Mouse (Mus musculus): Measurements from ENCODE around the gene Zfp146. TPM values are rescaled to one million over a fixed set of nuclear protein-coding genes. Genes with fewer than 3 reads are reported as not detected.

The Zfp146 gene
- polyA plus RNA-seq, 1 experiment from 2014 or later, result 10.4 TPM

GRCm38 (mm10) chr7:30195461-30195860 lies 25.9 kb upstream of the Zfp146 start:
- WGBS (ENCODE audit: insufficient replicate concordance), result 61% methylated on average over 6 of the region's 6 CpGs
- no peak overlapping the region for H3K27ac ChIP-seq (ENCODE audit: low read depth, low read length)
- H3K27me3 ChIP-seq (ENCODE audit: control insufficient read depth, insufficient read depth, low read length), result no peaks in the 10 kb centered on the region
- 0 out of 2 replicates have a peak overlapping the region, but pooled peaks have one; percentile 16 for H3K9ac ChIP-seq (ENCODE audit: low read depth, low read length)
- H3K9me3 ChIP-seq (replicated peaks; ENCODE audit: control insufficient read depth, low read length), result no peaks in the 10 kb centered on the region
- ATAC-seq (replicated peaks; ENCODE audit: insufficient number of reproducible peaks, low FRiP score, low TSS enrichment), result no peak
- H3K4me2 ChIP-seq, result peak overlapping the region; percentile 73
- peaks cover 10% of the 10 kb centered on the region for H3K36me3 ChIP-seq (ENCODE audit: control insufficient read depth, insufficient read depth, low read length)
- H3K4me1 ChIP-seq (ENCODE audit: control insufficient read depth, insufficient read depth, low read length), result peaks cover 14% of the 10 kb centered on the region
- no peak overlapping the region for H3K4me3 ChIP-seq (ENCODE audit: low read depth, low read length)

GRCm38 (mm10) chr7:30194884-30195283 lies 25.3 kb upstream of the Zfp146 start:
- Histone ChIP-seq H3K27me3 (ENCODE audit: control insufficient read depth, insufficient read depth, low read length) (no peaks in the 10 kb centered on the region), H3K9ac (ENCODE audit: low read depth, low read length) (peak overlapping the region; percentile 91), H3K9me3 (replicated peaks; ENCODE audit: control insufficient read depth, low read length) (no peaks in the 10 kb centered on the region), H3K4me2 (peak overlapping the region; percentile 73), H3K36me3 (ENCODE audit: control insufficient read depth, insufficient read depth, low read length) (peaks cover 13% of the 10 kb centered on the region), H3K27ac (ENCODE audit: low read depth, low read length) (peak overlapping the region; percentile 89), H3K4me1 (ENCODE audit: control insufficient read depth, insufficient read depth, low read length) (peaks cover 14% of the 10 kb centered on the region), H3K4me3 (ENCODE audit: low read depth, low read length) (peak overlapping the region; percentile 85)
- under 1% methylated on average over 28 of the region's 28 CpGs for WGBS (ENCODE audit: insufficient replicate concordance)
- ATAC-seq (replicated peaks; ENCODE audit: insufficient number of reproducible peaks, low FRiP score, low TSS enrichment), result peak; percentile 86

- Histone ChIP-seq H3K9ac (ENCODE audit: low read depth, low read length) (peak overlapping the region; percentile 91), H3K27ac (ENCODE audit: low read depth, low read length) (peak overlapping the region; percentile 89), H3K4me1 (ENCODE audit: control insufficient read depth, insufficient read depth, low read length) (peaks cover 14% of the 10 kb centered on the region), H3K4me3 (ENCODE audit: low read depth, low read length) (peak overlapping the region; percentile 85), H3K36me3 (ENCODE audit: control insufficient read depth, insufficient read depth, low read length) (peaks cover 13% of the 10 kb centered on the region), H3K27me3 (ENCODE audit: control insufficient read depth, insufficient read depth, low read length) (no peaks in the 10 kb centered on the region), H3K9me3 (replicated peaks; ENCODE audit: control insufficient read depth, low read length) (no peaks in the 10 kb centered on the region), H3K4me2 (peak overlapping the region; percentile 73)
- WGBS (ENCODE audit: insufficient replicate concordance), result under 1% methylated on average over 26 of the region's 26 CpGs
- ATAC-seq (replicated peaks; ENCODE audit: insufficient number of reproducible peaks, low FRiP score, low TSS enrichment), result peak; percentile 33
These were observed 24.7 kb upstream of the Zfp146 start for GRCm38 (mm10) chr7:30194101-30194831.

GRCm38 (mm10) chr7:30193581-30194100 lies 24.1 kb upstream of the Zfp146 start:
- ATAC-seq (replicated peaks; ENCODE audit: insufficient number of reproducible peaks, low FRiP score, low TSS enrichment), result peak; percentile 62
- H3K4me3 ChIP-seq (ENCODE audit: low read depth, low read length), result peak overlapping the region; percentile 85
- WGBS (ENCODE audit: insufficient replicate concordance), result under 1% methylated on average over 26 of the region's 26 CpGs
- no peaks in the 10 kb centered on the region for H3K27me3 ChIP-seq (ENCODE audit: control insufficient read depth, insufficient read depth, low read length)
- peak overlapping the region; percentile 91 for H3K9ac ChIP-seq (ENCODE audit: low read depth, low read length)
- peaks cover 14% of the 10 kb centered on the region for H3K4me1 ChIP-seq (ENCODE audit: control insufficient read depth, insufficient read depth, low read length)
- no peaks in the 10 kb centered on the region for H3K9me3 ChIP-seq (replicated peaks; ENCODE audit: control insufficient read depth, low read length)
- H3K4me2 ChIP-seq, result peak overlapping the region; percentile 73
- H3K27ac ChIP-seq (ENCODE audit: low read depth, low read length), result peak overlapping the region; percentile 89
- H3K36me3 ChIP-seq (ENCODE audit: control insufficient read depth, insufficient read depth, low read length), result peaks cover 19% of the 10 kb centered on the region

- Histone ChIP-seq H3K9ac (ENCODE audit: low read depth, low read length) (peak overlapping the region; percentile 91), H3K4me1 (ENCODE audit: control insufficient read depth, insufficient read depth, low read length) (peaks cover 13% of the 10 kb centered on the region), H3K27me3 (ENCODE audit: control insufficient read depth, insufficient read depth, low read length) (no peaks in the 10 kb centered on the region), H3K4me2 (peak overlapping the region; percentile 73), H3K4me3 (ENCODE audit: low read depth, low read length) (peak overlapping the region; percentile 85), H3K27ac (ENCODE audit: low read depth, low read length) (no peak overlapping the region), H3K36me3 (ENCODE audit: control insufficient read depth, insufficient read depth, low read length) (peaks cover 25% of the 10 kb centered on the region), H3K9me3 (replicated peaks; ENCODE audit: control insufficient read depth, low read length) (no peaks in the 10 kb centered on the region)
- no peak for ATAC-seq (replicated peaks; ENCODE audit: insufficient number of reproducible peaks, low FRiP score, low TSS enrichment)
- WGBS (ENCODE audit: insufficient replicate concordance), result 25% methylated on average over 8 of the region's 9 CpGs
These were observed 23.5 kb upstream of the Zfp146 start for GRCm38 (mm10) chr7:30193013-30193412.

GRCm38 (mm10) chr7:30192088-30192487 lies 22.5 kb upstream of the Zfp146 start:
- no peak overlapping the region for H3K9ac ChIP-seq (ENCODE audit: low read depth, low read length)
- peaks cover 11% of the 10 kb centered on the region for H3K4me1 ChIP-seq (ENCODE audit: control insufficient read depth, insufficient read depth, low read length)
- H3K36me3 ChIP-seq (ENCODE audit: control insufficient read depth, insufficient read depth, low read length), result peaks cover 32% of the 10 kb centered on the region
- H3K4me2 ChIP-seq, result no peak overlapping the region
- H3K27ac ChIP-seq (ENCODE audit: low read depth, low read length), result no peak overlapping the region
- ATAC-seq (replicated peaks; ENCODE audit: insufficient number of reproducible peaks, low FRiP score, low TSS enrichment), result no peak
- H3K27me3 ChIP-seq (ENCODE audit: control insufficient read depth, insufficient read depth, low read length), result no peaks in the 10 kb centered on the region
- no peak overlapping the region for H3K4me3 ChIP-seq (ENCODE audit: low read depth, low read length)
- no peaks in the 10 kb centered on the region for H3K9me3 ChIP-seq (replicated peaks; ENCODE audit: control insufficient read depth, low read length)
- WGBS (ENCODE audit: insufficient replicate concordance), result 85% methylated on average over 12 of the region's 12 CpGs

- H3K4me1 ChIP-seq (ENCODE audit: control insufficient read depth, insufficient read depth, low read length), result peaks cover 18% of the 10 kb centered on the region
- no peaks in the 10 kb centered on the region for H3K9me3 ChIP-seq (replicated peaks; ENCODE audit: control insufficient read depth, low read length)
- H3K27me3 ChIP-seq (ENCODE audit: control insufficient read depth, insufficient read depth, low read length), result no peaks in the 10 kb centered on the region
- H3K4me2 ChIP-seq, result no peak overlapping the region
- 80% methylated on average over 4 of the region's 4 CpGs for WGBS (ENCODE audit: insufficient replicate concordance)
- peaks cover 41% of the 10 kb centered on the region for H3K36me3 ChIP-seq (ENCODE audit: control insufficient read depth, insufficient read depth, low read length)
- no peak overlapping the region for H3K27ac ChIP-seq (ENCODE audit: low read depth, low read length)
- no peak overlapping the region for H3K9ac ChIP-seq (ENCODE audit: low read depth, low read length)
- no peak overlapping the region for H3K4me3 ChIP-seq (ENCODE audit: low read depth, low read length)
- ATAC-seq (replicated peaks; ENCODE audit: insufficient number of reproducible peaks, low FRiP score, low TSS enrichment), result no peak
These were observed 19.6 kb upstream of the Zfp146 start for GRCm38 (mm10) chr7:30189116-30189491.

GRCm38 (mm10) chr7:30188344-30189115 lies 19.0 kb upstream of the Zfp146 start:
- WGBS (ENCODE audit: insufficient replicate concordance), result 78% methylated on average over 12 of the region's 12 CpGs

More at GRCm38 (mm10) chr7:30188344-30189115, 19.0 kb upstream of the Zfp146 start:
- H3K9me3 ChIP-seq (replicated peaks; ENCODE audit: control insufficient read depth, low read length), result no peaks in the 10 kb centered on the region
- no peaks in the 10 kb centered on the region for H3K27me3 ChIP-seq (ENCODE audit: control insufficient read depth, insufficient read depth, low read length)
- no peak overlapping the region for H3K4me3 ChIP-seq (ENCODE audit: low read depth, low read length)
- no peak overlapping the region for H3K27ac ChIP-seq (ENCODE audit: low read depth, low read length)
- no peak overlapping the region for H3K4me2 ChIP-seq
- peaks cover 21% of the 10 kb centered on the region for H3K4me1 ChIP-seq (ENCODE audit: control insufficient read depth, insufficient read depth, low read length)
- no peak overlapping the region for H3K9ac ChIP-seq (ENCODE audit: low read depth, low read length)
- H3K36me3 ChIP-seq (ENCODE audit: control insufficient read depth, insufficient read depth, low read length), result peaks cover 41% of the 10 kb centered on the region
- no peak for ATAC-seq (replicated peaks; ENCODE audit: insufficient number of reproducible peaks, low FRiP score, low TSS enrichment)

All from heart, embryonic 11.5 days (tissue).